Mouse (Mus musculus) macrophage (primary cell): ENCODE results near the gene Arnt. TPM values are rescaled to one million over a fixed set of nuclear protein-coding genes. Genes with fewer than 3 reads are reported as not detected.
"Not testable (repeated sequence)": the region's sequence is repeated elsewhere in the genome, so short reads cannot be mapped to it uniquely, and the experiment has no call there.

Source experiments
- H3K27ac ChIP-seq: fragments of 350-480 bp; formaldehyde crosslinking; 2 replicates; pipeline ENCODE4 v1.9.0; 2021
- H3K36me3 ChIP-seq: fragments of 350-480 bp; formaldehyde crosslinking; 2 replicates; pipeline ENCODE4 v1.9.0; 2021; ENCODE audit errors: inconsistent target
- H3K4me3 ChIP-seq: fragments of 350-480 bp; formaldehyde crosslinking; 2 replicates; pipeline ENCODE4 v1.9.0; 2021; ENCODE audit errors: inconsistent target
- H3K79me2 ChIP-seq: fragments of 350-480 bp; formaldehyde crosslinking; 2 replicates; pipeline ENCODE4 v1.9.0; 2021; ENCODE audit errors: inconsistent target
- WGBS: methylation state at CpG from one replicate; pipeline ENCODE4 v1.1.7; 2026; ENCODE audit warnings: inconsistent platforms; ENCODE audit not compliant: missing documents; 5-methylcytosine and 5-hydroxymethylcytosine counted together
- polyA plus RNA-seq: library from polyadenylated mRNA; stranded (reverse); fragments of 250-400 nt; gene quantifications from 3 replicates; pipeline ENCODE4 v1.2.4, GENCODE M21; 2018; ENCODE audit warnings: inconsistent platforms

Arnt gene
- polyA plus RNA-seq, 1 experiment from 2014 or later: 36.0 TPM

GRCm38 (mm10) chr3:95526111-95526510 is 91.9 kb downstream of the Arnt start:
- Histone ChIP-seq H3K4me3 (no peak overlapping the region), H3K36me3 (peaks cover 2% of the 10 kb centered on the region; the same call in 1 of the 2 replicates), H3K79me2 (peaks cover 80% of the 10 kb centered on the region), H3K27ac (peak overlapping the region; percentile 92)

GRCm38 (mm10) chr3:95526622-95527211 is 92.5 kb downstream of the Arnt start, which contains the start of gene Ctss:
Gene Ctss (plus strand): TSS chr3:95526786.
- Histone ChIP-seq H3K4me3 (peak within 1 kb of the TSS; percentile 71), H3K36me3 (peaks cover 8% of the 10 kb centered on the region; the same call in 1 of the 2 replicates), H3K79me2 (peaks cover 86% of the 10 kb centered on the region), H3K27ac (peak within 1 kb of the TSS; percentile 92)
- WGBS: 8% methylated on average over 8 of the region's 8 CpGs

- Histone ChIP-seq H3K27ac (peak overlapping the region; percentile 92), H3K36me3 (peaks cover 32% of the 10 kb centered on the region), H3K79me2 (peaks cover 99% of the 10 kb centered on the region), H3K4me3 (no peak overlapping the region)
- WGBS: 33% methylated on average over 6 of the region's 6 CpGs
These were observed 95.6 kb downstream of the Arnt start for GRCm38 (mm10) chr3:95529814-95530213.

GRCm38 (mm10) chr3:95531025-95531424 is 96.8 kb downstream of the Arnt start:
- Histone ChIP-seq H3K27ac (no peak overlapping the region), H3K79me2 (peaks cover 99% of the 10 kb centered on the region), H3K36me3 (peaks cover 40% of the 10 kb centered on the region), H3K4me3 (no peak overlapping the region)
- WGBS: 100% methylated on average over 1 of the region's 1 CpGs

DNA sequence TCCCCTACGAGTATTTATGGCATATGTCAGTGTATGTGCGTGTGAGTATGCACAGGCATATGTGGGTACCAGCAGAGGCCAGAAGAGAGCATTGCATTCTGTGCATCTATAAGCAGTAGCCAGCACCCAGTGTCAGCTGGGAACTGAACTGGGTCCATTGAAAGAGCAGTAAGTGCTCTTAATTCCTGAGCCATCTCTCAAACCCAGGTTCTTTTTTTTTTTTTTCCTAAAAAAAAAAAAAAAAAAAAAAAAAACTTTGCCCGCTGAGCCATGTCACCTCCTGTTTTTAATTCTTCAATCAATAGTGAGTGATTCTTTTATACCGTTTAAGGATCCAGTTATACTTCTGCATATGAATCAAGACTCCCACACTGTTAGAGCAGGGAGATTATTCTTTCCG is 99.2 kb downstream of the Arnt start:
- no peak overlapping the region for H3K4me3 ChIP-seq
- 94% methylated on average over 5 of the region's 5 CpGs for WGBS
- H3K79me2 ChIP-seq: peaks cover 100% of the 10 kb centered on the region
- no peak overlapping the region for H3K27ac ChIP-seq
- H3K36me3 ChIP-seq: peaks cover 60% of the 10 kb centered on the region

DNA sequence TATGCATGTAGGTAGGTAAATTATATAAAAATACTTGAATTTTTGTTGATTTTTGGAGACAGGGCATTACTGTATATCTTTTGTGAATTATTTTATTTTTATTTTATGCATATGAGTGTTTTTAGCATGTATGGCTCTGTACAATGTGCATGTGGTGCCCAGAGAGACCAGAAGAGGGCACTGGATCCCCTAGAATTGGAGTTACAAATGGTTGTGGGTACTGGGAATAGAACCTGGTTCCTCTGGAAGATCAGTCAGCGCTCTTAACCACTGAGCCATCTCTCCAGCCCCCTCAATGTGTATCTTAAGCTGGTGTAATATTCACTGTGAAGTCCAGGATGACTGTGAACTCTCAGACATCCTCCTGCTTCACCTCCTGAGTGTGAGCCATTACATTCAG is 100.7 kb downstream of the Arnt start:
- Histone ChIP-seq H3K27ac (no peak overlapping the region), H3K4me3 (no peak overlapping the region), H3K79me2 (peaks cover 100% of the 10 kb centered on the region), H3K36me3 (peaks cover 76% of the 10 kb centered on the region)
- 88% methylated on average over 1 of the region's 1 CpGs for WGBS

DNA sequence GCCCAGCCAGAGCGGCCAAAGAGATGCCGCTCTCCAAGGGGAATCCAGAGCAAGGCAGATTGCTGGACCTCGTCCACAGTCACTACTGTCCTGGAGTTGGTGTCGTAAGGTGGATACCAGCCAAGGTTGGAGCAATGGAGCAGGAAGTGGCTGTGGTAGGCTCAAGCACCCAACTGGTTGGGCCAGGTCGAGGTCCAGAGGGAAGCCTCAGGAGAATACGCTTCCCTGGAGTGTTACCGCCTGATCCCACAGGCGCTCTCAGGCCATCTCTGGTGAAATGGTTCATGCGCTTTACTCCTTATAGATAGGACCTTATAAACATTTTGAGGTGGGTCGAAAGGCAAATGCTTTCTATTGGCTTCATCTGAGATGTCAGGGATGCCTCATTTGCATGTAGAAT is 104.7 kb downstream of the Arnt start:
- Histone ChIP-seq H3K79me2 (peaks cover 82% of the 10 kb centered on the region), H3K36me3 (peaks cover 78% of the 10 kb centered on the region), H3K4me3 (no peak overlapping the region), H3K27ac (no peak overlapping the region)
- WGBS: 92% methylated on average over 7 of the region's 10 CpGs

- WGBS: 64% methylated on average over 4 of the region's 4 CpGs
- Histone ChIP-seq H3K4me3 (no peak overlapping the region), H3K36me3 (peaks cover 79% of the 10 kb centered on the region), H3K79me2 (peaks cover 78% of the 10 kb centered on the region), H3K27ac (no peak overlapping the region)
These were observed 105.6 kb downstream of the Arnt start for GRCm38 (mm10) chr3:95539837-95540236.

DNA sequence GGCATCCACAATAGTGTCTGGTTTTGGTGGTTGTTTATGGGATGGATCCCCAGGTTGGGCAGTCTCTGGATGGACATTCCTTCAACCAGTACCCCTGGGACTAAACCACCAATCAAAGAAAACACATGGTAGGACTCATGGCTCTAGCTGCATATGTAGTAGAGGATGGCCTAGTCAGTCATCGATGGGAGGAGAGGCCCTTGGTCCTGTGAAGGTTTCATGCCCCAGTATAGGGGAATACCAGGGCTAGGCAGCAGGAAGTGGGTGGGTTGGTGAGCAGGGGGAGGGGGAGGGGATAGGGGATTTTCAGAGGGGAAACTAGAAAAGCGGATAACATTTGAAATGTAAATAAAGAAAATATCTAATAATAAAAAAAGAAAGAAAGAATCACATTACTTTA is 107.0 kb downstream of the Arnt start:
- H3K4me3 ChIP-seq, H3K27ac ChIP-seq: not testable (repeated sequence)
- WGBS: 56% methylated on average over 2 of the region's 2 CpGs
- Histone ChIP-seq H3K36me3 (peaks cover 83% of the 10 kb centered on the region), H3K79me2 (peaks cover 65% of the 10 kb centered on the region)

DNA sequence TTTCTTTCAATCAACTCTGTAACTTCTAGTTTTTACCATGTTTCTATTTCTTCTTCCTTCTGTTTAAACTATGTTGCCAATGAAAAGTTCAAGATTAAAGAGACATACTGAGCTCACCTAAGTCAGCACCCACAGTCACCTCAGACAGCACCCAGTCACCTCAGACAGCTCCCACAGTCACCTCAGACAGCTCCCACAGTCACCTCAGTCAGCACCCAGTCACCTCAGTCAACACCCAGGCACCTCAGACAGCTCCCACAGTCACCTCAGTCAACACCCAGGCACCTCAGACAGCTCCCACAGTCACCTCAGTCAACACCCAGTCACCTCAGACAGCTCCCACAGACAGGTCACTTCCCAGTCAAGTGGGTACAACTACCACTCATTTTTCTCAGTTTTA is 108.0 kb downstream of the Arnt start:
- Histone ChIP-seq H3K79me2 (peaks cover 55% of the 10 kb centered on the region), H3K36me3 (peaks cover 84% of the 10 kb centered on the region), H3K27ac (no peak overlapping the region)

DNA sequence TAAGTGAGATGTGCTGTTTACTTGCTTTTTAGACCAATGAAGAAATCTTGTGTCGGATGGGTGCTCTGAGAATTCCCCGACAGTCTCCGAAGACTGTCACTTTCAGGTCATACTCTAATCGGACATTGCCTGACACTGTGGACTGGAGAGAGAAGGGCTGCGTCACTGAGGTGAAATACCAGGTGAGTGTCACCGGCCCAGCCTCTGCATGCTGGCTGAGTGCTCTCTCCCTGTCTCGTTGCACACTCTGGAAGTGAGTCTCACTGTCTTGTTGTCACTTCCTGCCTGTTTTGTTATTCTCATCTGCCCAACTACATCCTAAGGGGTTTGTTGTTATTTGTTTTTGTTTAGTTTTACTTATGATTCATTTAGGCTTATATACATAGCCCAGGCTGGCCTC is 108.8 kb downstream of the Arnt start:
- Histone ChIP-seq H3K4me3 (no peak overlapping the region), H3K27ac (no peak overlapping the region), H3K79me2 (peaks cover 47% of the 10 kb centered on the region; the same call in 1 of the 2 replicates), H3K36me3 (peaks cover 84% of the 10 kb centered on the region)
- 96% methylated on average over 7 of the region's 7 CpGs for WGBS

More for the DNA sequence above, 108.0 kb downstream of the Arnt start:
- H3K4me3 ChIP-seq: no peak overlapping the region

Other genes starting within 250 kb of the Arnt start
- gene Gabpb2, start 216.5 kb upstream of the Arnt start, polyA plus RNA-seq: 13.5 to 15.9 TPM (median 13.5 TPM) in 3 replicates
- gene Cdc42se1, start 205.7 kb upstream of the Arnt start, polyA plus RNA-seq: 76.1 to 100 TPM (median 91.6 TPM) in 3 replicates
- 13.2 to 18.6 TPM (median 17.4 TPM) in 3 replicates for gene Mllt11, start 202.2 kb upstream of the Arnt start, polyA plus RNA-seq
- gene Gm128, start 192.8 kb upstream of the Arnt start, polyA plus RNA-seq: 0.16 to 0.29 TPM in 2 of 3 replicates, not detected in the other
- gene Bnipl, start 183.2 kb upstream of the Arnt start, polyA plus RNA-seq: not detected in 3 replicates
- 99.7 to 130 TPM (median 126 TPM) in 3 replicates for gene Mindy1, start 153.0 kb upstream of the Arnt start, polyA plus RNA-seq
- 16.7 to 27.9 TPM (median 19.2 TPM) in 3 replicates for gene Prune1, start 152.3 kb upstream of the Arnt start, polyA plus RNA-seq
- gene Anxa9, start 127.2 kb upstream of the Arnt start, polyA plus RNA-seq: 4.7 to 5.1 TPM (median 4.8 TPM) in 3 replicates
- 216 to 338 TPM (median 252 TPM) in 3 replicates for gene Cers2, start 119.6 kb upstream of the Arnt start, polyA plus RNA-seq
- gene Setdb1, start 77.2 kb upstream of the Arnt start, polyA plus RNA-seq: 27.7 to 32.3 TPM (median 28.3 TPM) in 3 replicates
- gene 4930558C23Rik, start 31.5 kb upstream of the Arnt start, polyA plus RNA-seq: not detected in 3 replicates
- gene Ctsk, start 64.9 kb downstream of the Arnt start, polyA plus RNA-seq: 4.6 to 5.0 TPM (median 4.8 TPM) in 3 replicates
- gene Ctss, start 92.4 kb downstream of the Arnt start, polyA plus RNA-seq: 4,472 to 5,209 TPM (median 4,886 TPM) in 3 replicates
- 0.09 TPM in 1 of 3 replicates, not detected in the others for gene Hormad1, start 125.3 kb downstream of the Arnt start, polyA plus RNA-seq
- 26.9 to 64.7 TPM (median 54.7 TPM) in 3 replicates for gene Golph3l, start 154.5 kb downstream of the Arnt start, polyA plus RNA-seq
- gene Ensa, start 190.6 kb downstream of the Arnt start, polyA plus RNA-seq: 79.1 to 122 TPM (median 121 TPM) in 3 replicates
- 251 to 507 TPM (median 488 TPM) in 3 replicates for gene Mcl1, start 224.4 kb downstream of the Arnt start, polyA plus RNA-seq